Mouse (Mus musculus): ENCODE measurements at regions not wholly inside any gene's neighbourhood (a gene's known extent, or its start where the extent isn't known, plus 50 kb on each side); places are given as distances from the start of the nearest gene placed in this dataset.
A peak's percentile ranks its signal among the peaks of the same experiment; 100 is the strongest.
"Not testable (repeated sequence)": the region's sequence is repeated elsewhere in the genome, so short reads cannot be mapped to it uniquely, and the experiment has no call there.

GRCm38 (mm10) chr4:110038696-110039095 is 60.8 kb downstream of the Dmrta2 start:
- no peak for DNase-seq (ENCODE audit: low spot score in 2 of 2)

- no peak for DNase-seq (ENCODE audit: low spot score in 2 of 2)
Observed at GRCm38 (mm10) chr4:110044851-110045618, 67.2 kb downstream of the Dmrta2 start.

- no peak for DNase-seq (ENCODE audit: low spot score in 2 of 2)
Observed at GRCm38 (mm10) chr4:110045651-110046269, 67.9 kb downstream of the Dmrta2 start.

GRCm38 (mm10) chr4:110046270-110046651 is 68.4 kb downstream of the Dmrta2 start:
- no peak for DNase-seq (ENCODE audit: low spot score in 2 of 2)

GRCm38 (mm10) chr4:110050393-110051280 is 72.8 kb downstream of the Dmrta2 start:
- peak; percentile 88 to 89 for DNase-seq (ENCODE audit: low spot score in 2 of 2)

GRCm38 (mm10) chr4:110051281-110051665 is 73.4 kb downstream of the Dmrta2 start:
- no peak for DNase-seq (ENCODE audit: low spot score in 2 of 2)

- no peak for DNase-seq (ENCODE audit: low spot score in 2 of 2)
Observed at GRCm38 (mm10) chr4:110051872-110052271, 74.0 kb downstream of the Dmrta2 start.

- DNase-seq (ENCODE audit: low spot score in 2 of 2) = no peak
Observed at GRCm38 (mm10) chr4:110052998-110053397, 75.1 kb downstream of the Dmrta2 start.

- no peak for DNase-seq (ENCODE audit: low spot score in 2 of 2)
Observed at GRCm38 (mm10) chr4:110073836-110074235, 96.0 kb downstream of the Dmrta2 start.

- no peak for DNase-seq (ENCODE audit: low spot score in 2 of 2)
Observed at GRCm38 (mm10) chr4:110083371-110083770, 105.5 kb downstream of the Dmrta2 start.

- no peak for DNase-seq (ENCODE audit: low spot score in 2 of 2)
Observed at GRCm38 (mm10) chr4:110087570-110088247, 109.9 kb downstream of the Dmrta2 start.

GRCm38 (mm10) chr4:110093040-110093820 is 115.4 kb downstream of the Dmrta2 start:
- no peak for DNase-seq (ENCODE audit: low spot score in 2 of 2)

- DNase-seq (ENCODE audit: low spot score in 2 of 2) = no peak
Observed at GRCm38 (mm10) chr4:110094541-110094940, 116.7 kb downstream of the Dmrta2 start.

- DNase-seq (ENCODE audit: low spot score in 2 of 2) = no peak
Observed at GRCm38 (mm10) chr4:110095760-110096593, 118.1 kb downstream of the Dmrta2 start.

- DNase-seq (ENCODE audit: low spot score in 2 of 2) = not testable (repeated sequence)
Observed at GRCm38 (mm10) chr4:110104119-110104518, 126.3 kb downstream of the Dmrta2 start.

GRCm38 (mm10) chr4:110106620-110107243 is 128.9 kb downstream of the Dmrta2 start:
- DNase-seq (ENCODE audit: low spot score in 2 of 2) = no peak

GRCm38 (mm10) chr4:110119438-110119837 is 141.6 kb downstream of the Dmrta2 start:
- no peak for DNase-seq (ENCODE audit: low spot score in 2 of 2)

- no peak for DNase-seq (ENCODE audit: low spot score in 2 of 2)
Observed at GRCm38 (mm10) chr4:110119874-110120273, 142.0 kb downstream of the Dmrta2 start.

GRCm38 (mm10) chr4:110120761-110121160 is 142.9 kb downstream of the Dmrta2 start:
- no peak for DNase-seq (ENCODE audit: low spot score in 2 of 2)

- DNase-seq (ENCODE audit: low spot score in 2 of 2) = no peak
Observed at GRCm38 (mm10) chr4:110121447-110121846, 143.6 kb downstream of the Dmrta2 start.

All from frontal cortex, postnatal 25 days (tissue).